Mouse (Mus musculus): ENCODE results near the gene Carns1.
A peak's percentile ranks its signal among the peaks of the same experiment; 100 is the strongest.

The Carns1 gene

GRCm38 (mm10) chr19:4170723-4171392 is 4.4 kb downstream of the Carns1 start:
- DNase-seq, result no peak

GRCm38 (mm10) chr19:4169810-4170209 is 5.5 kb downstream of the Carns1 start:
- DNase-seq, result no peak

- DNase-seq, result peak; percentile 99
These were observed 5.9 kb downstream of the Carns1 start for GRCm38 (mm10) chr19:4169378-4169784.

- DNase-seq, result no peak
These were observed 8.4 kb downstream of the Carns1 start for GRCm38 (mm10) chr19:4166678-4167476.

GRCm38 (mm10) chr19:4164721-4165120 is 10.6 kb downstream of the Carns1 start:
- DNase-seq, result no peak

GRCm38 (mm10) chr19:4164100-4164499 is 11.2 kb downstream of the Carns1 start:
- DNase-seq, result no peak

GRCm38 (mm10) chr19:4163543-4163887 is 11.8 kb downstream of the Carns1 start:
- DNase-seq, result no peak

- peak; percentile 96 to 98 for DNase-seq
These were observed 12.4 kb downstream of the Carns1 start, which contains the start of gene Rps6kb2 for GRCm38 (mm10) chr19:4162646-4163542. Gene Rps6kb2, minus strand, starts transcription at chr19:4163354.

GRCm38 (mm10) chr19:4159049-4159448 is 16.2 kb downstream of the Carns1 start:
- no peak for DNase-seq

- DNase-seq, result no peak
These were observed 18.5 kb downstream of the Carns1 start for GRCm38 (mm10) chr19:4156771-4157170.

- DNase-seq, result no peak
These were observed 19.2 kb downstream of the Carns1 start for GRCm38 (mm10) chr19:4156073-4156579.

GRCm38 (mm10) chr19:4155223-4156072 is 19.8 kb downstream of the Carns1 start:
- DNase-seq, result no peak

GRCm38 (mm10) chr19:4154437-4155222 is 20.6 kb downstream of the Carns1 start:
- DNase-seq, result peak in 1 of 2 experiments; percentile 27

GRCm38 (mm10) chr19:4153232-4153654 is 22.0 kb downstream of the Carns1 start, which contains the start of gene Ptprcap:
Gene Ptprcap, plus strand, starts transcription at chr19:4153604.
- no peak for DNase-seq

GRCm38 (mm10) chr19:4152445-4153231 is 22.6 kb downstream of the Carns1 start:
- no peak for DNase-seq

GRCm38 (mm10) chr19:4151898-4152297 is 23.4 kb downstream of the Carns1 start:
- no peak for DNase-seq

GRCm38 (mm10) chr19:4151488-4151860 is 23.8 kb downstream of the Carns1 start:
- no peak for DNase-seq

- DNase-seq, result no peak
These were observed 24.5 kb downstream of the Carns1 start for GRCm38 (mm10) chr19:4150567-4151487.

Measured in lung, adult 18-20 months (tissue).